Mouse (Mus musculus): ENCODE data around the gene Zfp108. TPM values are rescaled to one million over a fixed set of nuclear protein-coding genes. Genes with fewer than 3 reads are reported as not detected.
"Not testable (repeated sequence)": the region's sequence is repeated elsewhere in the genome, so short reads cannot be mapped to it uniquely, and the experiment has no call there.

The Zfp108 gene
- polyA plus RNA-seq, 1 experiment = 0.36 TPM

DNA sequence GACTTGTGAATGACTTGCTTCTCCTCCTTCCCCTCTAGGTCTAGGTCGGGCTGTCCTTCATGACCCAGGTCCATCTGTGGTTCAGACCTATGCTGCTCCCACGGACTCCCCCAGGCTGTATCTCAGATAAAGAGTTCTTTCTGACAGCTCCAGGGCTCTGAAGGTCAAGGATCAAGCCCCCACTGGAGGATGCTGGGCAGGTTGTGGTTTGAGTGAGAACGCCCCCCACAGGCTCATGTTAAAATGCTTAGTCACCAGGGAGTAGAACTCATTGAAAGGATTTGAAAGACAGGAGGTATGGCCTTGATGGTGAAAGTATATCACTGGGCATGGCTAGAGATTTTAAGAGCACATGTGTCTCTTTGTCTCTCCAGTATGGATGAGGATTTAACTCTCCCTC is 14.7 kb downstream of the Zfp108 start:
- H3K27ac ChIP-seq (ENCODE audit: insufficient read depth, low read length) = peak overlapping the region; percentile 95
- H3K9ac ChIP-seq (ENCODE audit: low read depth, poor library complexity, severe bottlenecking) = no peak overlapping the region
- H3K27me3 ChIP-seq (ENCODE audit: control insufficient read depth, insufficient read depth, low read length, poor library complexity, severe bottlenecking) = no peaks in the 10 kb centered on the region
- H3K4me3 ChIP-seq (ENCODE audit: low read depth, low read length) = peak overlapping the region; percentile 38; the same call in 1 of the 2 replicates
- no peaks in the 10 kb centered on the region for H3K4me1 ChIP-seq (ENCODE audit: control insufficient read depth, insufficient read depth, low read length)
- no peaks in the 10 kb centered on the region for H3K36me3 ChIP-seq (ENCODE audit: control insufficient read depth, insufficient read depth, low read length, poor library complexity, severe bottlenecking)
- TF ChIP-seq CTCF (IDR thresholded peaks at IDR 0.05; ENCODE audit: low read depth, low read length) (peak; percentile 10), EP300 (IDR thresholded peaks at IDR 0.05; ENCODE audit: insufficient read depth, low read depth, low read length) (no peak), POLR2A (IDR thresholded peaks at IDR 0.05; ENCODE audit: insufficient read depth, low read length) (no peak)
- H3K9me3 ChIP-seq (replicated peaks; ENCODE audit: control insufficient read depth, insufficient read depth, low read length, poor library complexity, severe bottlenecking) = no peaks in the 10 kb centered on the region

DNA sequence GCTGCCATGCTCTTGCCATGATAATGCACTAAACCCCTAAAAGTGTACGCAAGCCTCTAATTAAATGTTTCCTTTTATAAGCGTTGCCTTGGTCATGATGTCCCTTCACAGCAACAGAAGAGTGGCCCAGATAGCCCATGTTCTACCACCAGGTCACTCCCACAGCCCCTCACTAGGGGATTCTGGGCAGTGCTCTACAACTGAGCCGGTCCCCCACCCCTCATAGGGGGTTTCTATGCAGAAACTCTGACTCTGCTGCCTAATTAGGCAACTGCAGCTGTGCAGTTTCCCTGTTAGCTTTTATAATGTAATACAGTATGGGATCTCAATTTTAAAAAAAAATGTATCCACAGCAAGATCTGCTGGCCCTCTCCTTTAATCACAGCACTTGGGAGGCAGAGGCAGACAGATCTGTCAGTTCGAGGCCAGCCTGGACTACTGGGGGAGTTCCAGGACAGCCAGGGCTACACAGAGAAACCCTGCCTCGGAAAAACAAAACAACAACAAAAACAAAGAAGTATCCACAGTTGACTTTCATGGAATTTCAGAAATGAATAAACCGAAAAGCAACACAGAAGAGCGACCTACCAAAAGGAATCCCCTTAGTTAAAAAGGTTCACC is 15.2 kb downstream of the Zfp108 start:
- TF ChIP-seq EP300 (IDR thresholded peaks at IDR 0.05; ENCODE audit: insufficient read depth, low read depth, low read length) (no peak), POLR2A (IDR thresholded peaks at IDR 0.05; ENCODE audit: insufficient read depth, low read length) (no peak), CTCF (IDR thresholded peaks at IDR 0.05; ENCODE audit: low read depth, low read length) (no peak)
- peak overlapping the region; percentile 95 for H3K27ac ChIP-seq (ENCODE audit: insufficient read depth, low read length)
- peaks cover 5% of the 10 kb centered on the region for H3K36me3 ChIP-seq (ENCODE audit: control insufficient read depth, insufficient read depth, low read length, poor library complexity, severe bottlenecking)
- no peaks in the 10 kb centered on the region for H3K4me1 ChIP-seq (ENCODE audit: control insufficient read depth, insufficient read depth, low read length)
- no peaks in the 10 kb centered on the region for H3K9me3 ChIP-seq (replicated peaks; ENCODE audit: control insufficient read depth, insufficient read depth, low read length, poor library complexity, severe bottlenecking)
- peak overlapping the region; percentile 38 for H3K4me3 ChIP-seq (ENCODE audit: low read depth, low read length)
- no peaks in the 10 kb centered on the region for H3K27me3 ChIP-seq (ENCODE audit: control insufficient read depth, insufficient read depth, low read length, poor library complexity, severe bottlenecking)
- H3K9ac ChIP-seq (ENCODE audit: low read depth, poor library complexity, severe bottlenecking) = peak overlapping the region; percentile 28; the same call in 1 of the 2 replicates

DNA sequence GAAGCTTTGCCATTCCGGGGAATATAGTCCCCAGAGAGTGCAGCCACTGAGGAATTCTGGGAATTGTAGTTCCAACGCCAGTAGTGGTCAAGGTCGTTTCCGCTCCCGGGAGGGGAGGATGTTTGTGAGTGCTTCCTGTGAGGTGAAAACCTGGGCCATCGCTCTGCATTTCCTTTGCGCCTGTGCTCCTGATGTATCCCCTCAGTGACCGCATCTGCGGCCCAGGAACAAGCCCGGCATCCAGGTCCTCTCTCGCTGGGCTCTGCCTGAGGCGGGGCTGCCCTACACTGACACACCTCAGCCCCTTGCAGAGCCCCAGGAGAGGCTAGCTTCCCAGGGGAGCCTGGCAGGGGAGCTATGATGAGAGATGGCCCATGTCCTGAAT is 15.7 kb downstream of the Zfp108 start, which contains the start of gene Zfp93:
TSS of gene Zfp93 (plus strand) at position 133 of the 385 bp plus-strand sequence.
- Histone ChIP-seq H3K9me3 (replicated peaks; ENCODE audit: control insufficient read depth, insufficient read depth, low read length, poor library complexity, severe bottlenecking) (no peaks in the 10 kb centered on the region), H3K4me1 (ENCODE audit: control insufficient read depth, insufficient read depth, low read length) (no peaks in the 10 kb centered on the region), H3K27me3 (ENCODE audit: control insufficient read depth, insufficient read depth, low read length, poor library complexity, severe bottlenecking) (no peaks in the 10 kb centered on the region), H3K4me3 (ENCODE audit: low read depth, low read length) (peak within 1 kb of the TSS; percentile 90), H3K36me3 (ENCODE audit: control insufficient read depth, insufficient read depth, low read length, poor library complexity, severe bottlenecking) (peaks cover 9% of the 10 kb centered on the region), H3K9ac (ENCODE audit: low read depth, poor library complexity, severe bottlenecking) (peak within 1 kb of the TSS; percentile 42), H3K27ac (ENCODE audit: insufficient read depth, low read length) (peak within 1 kb of the TSS; percentile 95)
- TF ChIP-seq POLR2A (IDR thresholded peaks at IDR 0.05; ENCODE audit: insufficient read depth, low read length) (peak; percentile 62), CTCF (IDR thresholded peaks at IDR 0.05; ENCODE audit: low read depth, low read length) (no peak)

DNA sequence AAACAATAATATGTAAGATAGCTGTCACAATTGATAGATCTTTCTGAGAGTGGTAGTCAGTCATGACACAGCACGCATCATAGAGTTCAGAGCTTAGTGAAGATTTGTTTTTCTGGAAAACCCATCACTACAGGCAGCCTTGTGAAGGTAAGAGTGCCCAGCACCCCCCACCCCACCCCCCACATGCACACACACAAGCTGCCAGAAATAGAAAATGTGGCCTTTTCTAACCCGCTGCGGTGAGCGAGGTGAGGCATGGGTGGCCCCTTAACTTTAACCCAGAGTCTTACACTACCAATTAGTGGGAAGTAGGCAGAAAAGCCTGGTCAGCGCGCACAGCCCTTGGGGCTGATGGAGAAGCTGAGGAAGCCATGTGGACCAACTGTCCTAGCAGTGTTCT is 16.6 kb downstream of the Zfp108 start:
- H3K4me1 ChIP-seq (ENCODE audit: control insufficient read depth, insufficient read depth, low read length) = no peaks in the 10 kb centered on the region
- TF ChIP-seq CTCF (IDR thresholded peaks at IDR 0.05; ENCODE audit: low read depth, low read length) (no peak), POLR2A (IDR thresholded peaks at IDR 0.05; ENCODE audit: insufficient read depth, low read length) (no peak), EP300 (IDR thresholded peaks at IDR 0.05; ENCODE audit: insufficient read depth, low read depth, low read length) (no peak)
- H3K36me3 ChIP-seq (ENCODE audit: control insufficient read depth, insufficient read depth, low read length, poor library complexity, severe bottlenecking) = peaks cover 12% of the 10 kb centered on the region
- H3K9ac ChIP-seq (ENCODE audit: low read depth, poor library complexity, severe bottlenecking) = no peak overlapping the region
- no peak overlapping the region for H3K27ac ChIP-seq (ENCODE audit: insufficient read depth, low read length)
- no peaks in the 10 kb centered on the region for H3K9me3 ChIP-seq (replicated peaks; ENCODE audit: control insufficient read depth, insufficient read depth, low read length, poor library complexity, severe bottlenecking)
- no peak overlapping the region for H3K4me3 ChIP-seq (ENCODE audit: low read depth, low read length)
- H3K27me3 ChIP-seq (ENCODE audit: control insufficient read depth, insufficient read depth, low read length, poor library complexity, severe bottlenecking) = no peaks in the 10 kb centered on the region

DNA sequence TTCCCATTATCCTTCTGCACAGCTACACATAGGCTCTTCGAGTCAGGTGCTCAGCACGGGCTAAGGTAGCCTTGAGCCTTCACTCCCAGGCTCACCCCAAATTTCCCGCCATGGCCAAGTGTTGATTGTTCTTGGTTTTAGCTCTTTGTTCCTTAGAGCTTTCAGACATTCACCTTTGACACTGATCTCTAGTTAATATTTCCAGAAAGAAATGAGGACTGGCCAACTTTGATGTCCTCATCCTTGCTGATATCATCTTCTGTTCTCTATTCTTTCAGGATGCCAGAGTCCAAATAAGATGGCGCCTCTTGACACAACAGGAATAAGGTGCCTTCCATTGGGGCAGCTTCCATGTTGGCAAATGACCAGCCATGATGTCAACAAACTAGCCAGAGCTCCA is 19.9 kb downstream of the Zfp108 start:
- peaks cover 2% of the 10 kb centered on the region for H3K4me1 ChIP-seq (ENCODE audit: control insufficient read depth, insufficient read depth, low read length)

DNA sequence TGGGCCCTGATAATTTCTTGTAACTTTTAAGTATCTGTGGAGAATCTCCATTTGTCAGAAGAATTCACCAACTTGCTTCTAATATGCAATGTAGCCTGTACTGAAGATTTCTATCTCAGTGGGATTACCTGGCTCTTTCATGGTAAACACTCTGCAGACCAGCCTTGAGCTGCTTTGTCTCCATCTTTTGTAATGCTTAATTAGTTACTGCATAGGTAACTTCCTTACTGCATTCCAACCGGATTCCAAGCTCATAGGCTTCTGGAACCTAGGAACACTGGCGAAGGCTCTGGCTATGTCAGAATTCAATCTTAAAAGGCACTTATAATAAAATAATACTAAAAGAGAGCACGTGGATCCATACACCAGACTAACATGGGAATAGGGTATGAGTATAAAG is 24.2 kb downstream of the Zfp108 start:
- H3K4me1 ChIP-seq (ENCODE audit: control insufficient read depth, insufficient read depth, low read length); H3K9ac ChIP-seq (ENCODE audit: low read depth, poor library complexity, severe bottlenecking); H3K9me3 ChIP-seq (replicated peaks; ENCODE audit: control insufficient read depth, insufficient read depth, low read length, poor library complexity, severe bottlenecking); H3K4me3 ChIP-seq (ENCODE audit: low read depth, low read length); H3K27me3 ChIP-seq (ENCODE audit: control insufficient read depth, insufficient read depth, low read length, poor library complexity, severe bottlenecking): not testable (repeated sequence)
- H3K27ac ChIP-seq (ENCODE audit: insufficient read depth, low read length) = peak overlapping the region; percentile 78
- H3K36me3 ChIP-seq (ENCODE audit: control insufficient read depth, insufficient read depth, low read length, poor library complexity, severe bottlenecking) = peaks cover 12% of the 10 kb centered on the region

More for the DNA sequence above, 19.9 kb downstream of the Zfp108 start:
- Histone ChIP-seq H3K9ac (ENCODE audit: low read depth, poor library complexity, severe bottlenecking) (no peak overlapping the region), H3K36me3 (ENCODE audit: control insufficient read depth, insufficient read depth, low read length, poor library complexity, severe bottlenecking) (peaks cover 12% of the 10 kb centered on the region), H3K27me3 (ENCODE audit: control insufficient read depth, insufficient read depth, low read length, poor library complexity, severe bottlenecking) (no peaks in the 10 kb centered on the region), H3K4me3 (ENCODE audit: low read depth, low read length) (no peak overlapping the region), H3K27ac (ENCODE audit: insufficient read depth, low read length) (no peak overlapping the region), H3K9me3 (replicated peaks; ENCODE audit: control insufficient read depth, insufficient read depth, low read length, poor library complexity, severe bottlenecking) (peaks cover 10% of the 10 kb centered on the region; the same call in 1 of the 2 replicates)
- no peak for TF ChIP-seq POLR2A (IDR thresholded peaks at IDR 0.05; ENCODE audit: insufficient read depth, low read length)
- no peak for TF ChIP-seq CTCF (IDR thresholded peaks at IDR 0.05; ENCODE audit: low read depth, low read length)
- no peak for TF ChIP-seq EP300 (IDR thresholded peaks at IDR 0.05; ENCODE audit: insufficient read depth, low read depth, low read length)

Measured in ES-Bruce4 (cell line).